Mouse (Mus musculus) heart, postnatal 0 days (tissue): ENCODE data around the gene BC028528.

Experiments
- CTCF ChIP-seq: IDR thresholded peaks from 2 replicates; pipeline ENCODE4 v1.5.1; 2016; ENCODE audit warnings: antibody characterized with exemption, control low read depth, low read depth
- EP300 ChIP-seq: IDR thresholded peaks from 2 replicates; pipeline ENCODE4 v1.6.1; 2016; ENCODE audit warnings: antibody characterized with exemption, low read depth

GRCm38 (mm10) chr3:95905146-95905939, 13.5 kb upstream of the BC028528 start:
- TF ChIP-seq CTCF (no peak), EP300 (no peak)
